Mouse (Mus musculus): ENCODE data around the gene Gm49354. TPM values are rescaled to one million over a fixed set of nuclear protein-coding genes. Genes with fewer than 3 reads are reported as not detected.
A peak's percentile ranks its signal among the peaks of the same experiment; 100 is the strongest.
"Not testable (repeated sequence)": the region's sequence is repeated elsewhere in the genome, so short reads cannot be mapped to it uniquely, and the experiment has no call there.

Gene Gm49354
- total RNA-seq (2021), result not detected
- long read RNA-seq, experiment 1, result 0 reads
- long read RNA-seq, experiment 2, result 0 reads

DNA sequence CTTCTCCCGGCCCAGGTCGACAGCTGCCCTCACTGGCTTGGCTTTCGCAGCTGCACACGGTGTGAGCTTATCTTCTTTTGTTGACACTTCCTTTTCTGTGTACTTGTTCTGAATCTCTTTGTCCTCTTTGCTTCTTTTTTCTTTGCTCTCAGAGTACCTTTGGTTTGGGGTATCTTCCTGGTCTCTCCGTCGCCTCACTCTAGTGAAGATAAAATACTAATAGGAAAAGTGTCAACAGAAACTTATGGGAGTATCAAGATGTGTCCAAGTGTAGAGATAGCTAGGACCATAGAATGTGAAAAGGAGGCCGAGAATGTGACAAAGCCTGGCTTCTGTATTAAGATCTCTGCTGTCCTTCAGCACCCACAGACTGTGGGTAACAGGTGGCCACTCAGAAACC, at the start of gene Gm49354:
Gm49354 (minus strand) TSS at position 101 of the 400 bp plus-strand sequence.
- no peak for DNase-seq (ENCODE audit: low spot score in 2 of 2)

DNA sequence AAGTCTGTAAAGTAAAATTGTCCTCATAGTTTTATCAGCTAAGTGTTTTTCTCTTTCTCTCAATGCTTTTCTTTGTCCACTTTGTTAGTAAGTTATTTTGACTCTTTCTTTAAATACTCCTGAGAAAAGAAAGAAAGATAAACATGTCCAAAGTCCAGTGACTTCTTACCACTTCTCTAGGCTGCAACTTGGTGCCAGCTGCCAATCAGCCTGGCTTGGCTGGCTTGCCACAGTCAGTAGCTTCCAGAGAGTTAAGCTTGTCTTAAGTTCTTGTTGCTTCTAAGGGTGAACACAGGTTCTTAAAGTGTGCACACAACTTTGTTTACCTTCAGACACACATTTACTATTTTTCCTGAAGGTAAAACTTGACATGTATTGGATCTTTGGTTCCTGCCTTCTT, 43.9 kb upstream of the Gm49354 start:
- no peak for DNase-seq (ENCODE audit: low spot score in 2 of 2)

DNA sequence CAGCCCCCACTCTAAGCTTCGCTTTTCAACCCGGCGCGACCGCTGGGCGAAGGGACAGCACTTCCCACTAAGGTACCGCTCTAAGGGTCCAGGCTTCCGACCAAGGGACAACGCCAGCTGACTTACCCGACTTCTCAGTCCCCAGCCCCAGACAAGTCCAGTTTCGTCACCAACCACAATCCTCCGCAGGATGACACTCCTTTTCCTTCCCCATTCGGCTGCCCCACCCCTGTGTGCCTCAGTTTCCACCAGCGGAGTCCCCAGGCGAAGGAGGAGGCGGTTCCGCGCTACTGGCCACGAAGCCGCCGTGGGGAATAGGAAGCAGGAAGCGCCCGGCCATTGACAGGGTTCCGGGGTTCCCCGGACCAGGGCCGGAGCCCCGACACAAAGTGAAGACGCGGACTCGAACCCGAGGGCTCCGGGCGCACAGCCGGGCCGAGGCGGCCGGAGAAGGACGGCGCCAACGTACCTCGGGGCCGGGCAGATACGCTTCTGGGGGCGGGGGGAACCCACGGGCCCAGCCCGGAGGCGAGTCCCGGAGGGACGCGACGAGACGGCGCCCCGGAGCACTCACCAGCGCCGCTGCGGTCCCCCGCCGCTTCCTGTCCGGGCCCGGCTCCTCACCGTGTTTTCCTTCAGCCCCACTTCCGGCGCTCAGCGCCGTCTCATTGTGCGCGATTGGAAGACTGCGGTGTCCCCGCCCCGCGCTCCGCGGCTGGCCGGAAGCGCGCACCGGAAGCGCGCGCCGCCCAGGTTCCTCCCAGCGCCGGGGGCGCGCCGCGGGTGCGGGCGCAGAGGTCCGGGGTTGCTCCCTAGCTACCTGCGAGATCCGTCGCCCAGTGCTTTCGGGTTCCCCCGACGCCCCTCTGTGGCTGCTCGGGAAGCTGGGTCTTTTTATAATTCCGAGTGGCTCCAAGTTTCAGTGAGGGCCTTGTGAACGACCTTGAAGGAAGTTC, 40.7 kb upstream of the Gm49354 start, which contains the start of gene Tut7:
Tut7 (minus strand) TSS at position 641 of the 956 bp plus-strand sequence.
- peak; percentile 79 to 91 for DNase-seq (ENCODE audit: low spot score in 2 of 2)

DNA sequence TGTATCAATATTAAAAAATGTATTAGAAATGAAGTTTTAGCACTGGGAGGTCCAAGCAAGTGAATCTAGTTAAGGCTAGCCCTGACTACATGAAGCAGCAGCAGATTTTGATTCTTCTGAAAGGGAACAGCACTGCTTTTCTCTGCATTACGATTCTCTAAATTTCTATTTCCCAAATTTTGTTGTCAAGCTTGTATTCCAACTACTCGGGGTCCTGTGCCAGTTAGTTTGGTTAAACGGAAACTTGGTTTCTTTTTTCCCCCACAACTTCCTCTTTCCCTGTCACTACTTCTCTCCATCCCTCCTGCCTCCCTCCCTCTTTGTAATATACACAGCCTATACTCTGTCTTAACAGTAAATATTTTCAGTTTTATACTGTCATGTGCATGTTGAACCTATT, 38.8 kb upstream of the Gm49354 start:
- no peak for DNase-seq (ENCODE audit: low spot score in 2 of 2)

DNA sequence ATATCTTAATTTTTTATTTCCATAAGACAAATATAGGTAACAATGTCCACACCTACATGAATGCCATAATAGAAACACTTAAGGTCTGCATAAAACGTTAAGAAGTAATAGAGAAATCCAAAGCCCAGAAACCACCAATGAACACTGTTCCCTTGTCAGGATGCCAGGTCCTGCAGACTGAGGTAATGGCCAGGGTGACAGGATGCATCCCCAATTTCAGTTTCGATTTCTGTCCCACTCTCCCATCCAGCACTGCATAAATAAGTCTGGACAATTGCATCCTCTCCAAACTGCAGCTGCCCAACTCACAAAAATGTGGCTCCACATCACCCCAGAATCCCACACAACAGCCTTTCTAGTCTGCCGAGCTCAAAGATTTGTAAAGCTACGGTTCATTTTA, 38.1 kb upstream of the Gm49354 start:
- DNase-seq (ENCODE audit: low spot score in 2 of 2), result no peak

DNA sequence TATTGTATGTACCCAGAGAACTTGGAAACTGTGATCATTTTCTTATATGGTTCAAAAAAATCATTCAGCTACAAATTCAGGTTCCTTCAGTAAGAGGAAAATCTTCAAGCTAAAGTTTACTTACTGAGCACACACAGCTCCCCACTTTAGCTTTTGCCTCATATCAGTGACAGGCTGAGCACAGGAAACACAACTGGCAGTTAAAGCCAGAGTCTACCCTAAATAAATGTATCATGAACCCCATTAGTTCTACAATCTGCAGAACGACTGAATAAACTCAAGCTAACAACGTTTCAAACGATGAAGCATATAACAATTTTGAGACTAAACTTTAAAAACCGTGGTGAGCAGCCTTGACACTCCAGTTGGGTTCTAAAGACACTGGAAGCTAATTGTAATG, 35.3 kb upstream of the Gm49354 start:
- no peak for DNase-seq (ENCODE audit: low spot score in 2 of 2)

DNA sequence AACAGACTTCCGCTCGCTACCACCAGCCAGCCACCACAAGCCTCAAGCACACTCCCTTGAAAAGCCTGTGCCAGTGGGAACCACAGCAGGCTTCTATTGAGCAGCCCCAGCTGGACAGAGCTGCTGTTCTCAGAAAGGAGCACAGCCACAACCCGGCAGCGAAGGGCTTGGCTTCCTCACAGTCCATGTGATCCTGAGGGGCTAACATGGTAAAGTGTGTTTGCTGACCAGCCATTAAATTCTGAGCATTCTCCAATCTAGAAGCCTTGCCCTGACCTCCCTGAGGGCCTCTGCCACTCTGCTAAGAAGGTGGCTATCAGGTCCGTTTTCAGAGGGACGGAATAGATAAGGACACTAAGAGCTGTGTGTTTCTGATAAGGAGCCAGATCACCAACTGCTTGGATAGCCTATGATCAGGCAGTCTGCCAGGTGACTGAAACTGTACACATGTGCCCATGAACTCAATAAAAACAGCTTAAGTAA, 32.1 kb upstream of the Gm49354 start:
- no peak for DNase-seq (ENCODE audit: low spot score in 2 of 2)

DNA sequence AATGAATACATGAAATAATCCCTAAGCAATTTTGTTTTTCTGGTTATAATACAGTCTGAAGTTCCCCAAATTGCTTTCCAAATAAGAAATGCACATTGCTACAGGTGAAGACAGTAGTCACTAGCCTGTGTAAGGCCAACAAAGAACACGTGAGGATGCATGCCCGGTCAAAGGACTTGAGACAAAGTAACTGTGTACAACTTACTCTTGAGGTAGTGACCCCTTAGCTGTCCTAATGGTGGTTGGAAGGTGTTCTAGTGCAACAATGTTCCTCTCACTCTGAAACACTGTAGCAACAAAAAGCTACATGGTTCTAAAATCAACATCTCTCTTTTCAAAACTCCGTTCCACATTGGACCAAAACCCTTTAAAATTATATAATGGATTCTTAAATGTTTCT, 29.5 kb upstream of the Gm49354 start:
- DNase-seq (ENCODE audit: low spot score in 2 of 2), result no peak

DNA sequence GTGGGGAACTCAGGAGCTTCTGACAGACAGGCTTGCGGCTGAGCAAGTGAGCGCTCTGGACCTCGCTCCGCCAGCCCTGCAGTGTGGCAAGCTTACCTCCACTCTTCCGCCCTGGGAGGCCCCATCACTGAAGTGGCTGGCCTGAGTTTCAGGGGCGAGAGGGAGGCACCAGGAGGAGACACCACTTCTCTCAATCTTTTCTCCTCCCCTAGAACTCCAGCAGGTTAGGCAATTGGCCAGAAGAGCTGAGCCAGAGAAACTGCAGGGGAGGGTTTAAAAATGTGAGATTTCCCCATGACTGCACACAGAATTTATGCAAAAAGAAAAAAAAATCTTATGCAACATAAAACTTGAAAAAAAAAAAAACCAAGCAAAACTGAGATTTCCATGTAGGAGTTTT, 19.0 kb upstream of the Gm49354 start:
- no peak for DNase-seq (ENCODE audit: low spot score in 2 of 2)

DNA sequence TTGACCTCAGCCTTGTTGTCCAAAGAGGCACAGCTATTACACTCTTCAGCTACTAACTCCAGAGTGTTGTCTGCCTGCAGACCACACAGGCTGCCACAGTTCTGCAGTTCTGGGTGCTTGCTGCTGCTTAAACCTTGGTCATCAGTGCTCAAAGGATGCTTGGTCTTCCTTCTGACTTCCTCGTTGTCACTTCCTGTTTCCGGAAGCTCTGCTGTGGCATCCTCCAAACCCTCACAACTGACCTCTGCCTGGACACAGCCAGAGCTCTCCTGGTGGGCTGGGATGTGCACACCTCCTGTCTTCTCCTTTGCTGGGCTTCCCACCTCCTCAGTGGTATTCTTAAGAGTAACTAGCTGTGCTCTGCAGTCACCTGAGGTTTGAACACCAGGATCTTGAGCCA, 18.0 kb upstream of the Gm49354 start:
- DNase-seq (ENCODE audit: low spot score in 2 of 2), result no peak

DNA sequence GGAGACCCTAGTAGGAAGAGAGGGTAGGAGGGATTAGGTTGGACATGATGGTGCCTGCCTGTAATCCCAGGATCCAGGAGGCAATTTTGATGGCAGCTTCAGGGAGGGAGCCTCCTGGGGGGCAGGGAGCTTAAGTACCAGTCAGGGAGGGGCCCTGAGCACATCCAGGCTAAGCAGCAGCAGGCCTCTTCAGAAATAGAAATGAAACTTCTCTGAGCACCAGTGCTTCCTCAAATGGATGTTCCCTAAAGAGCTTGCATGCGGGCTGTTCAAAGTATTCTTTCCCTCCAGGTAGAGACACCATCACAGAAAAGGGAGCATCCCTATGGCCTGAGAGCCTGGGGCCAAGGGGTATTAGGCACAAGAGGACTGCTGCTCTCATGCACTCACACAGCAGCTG, 16.3 kb upstream of the Gm49354 start:
- no peak for DNase-seq (ENCODE audit: low spot score in 2 of 2)

DNA sequence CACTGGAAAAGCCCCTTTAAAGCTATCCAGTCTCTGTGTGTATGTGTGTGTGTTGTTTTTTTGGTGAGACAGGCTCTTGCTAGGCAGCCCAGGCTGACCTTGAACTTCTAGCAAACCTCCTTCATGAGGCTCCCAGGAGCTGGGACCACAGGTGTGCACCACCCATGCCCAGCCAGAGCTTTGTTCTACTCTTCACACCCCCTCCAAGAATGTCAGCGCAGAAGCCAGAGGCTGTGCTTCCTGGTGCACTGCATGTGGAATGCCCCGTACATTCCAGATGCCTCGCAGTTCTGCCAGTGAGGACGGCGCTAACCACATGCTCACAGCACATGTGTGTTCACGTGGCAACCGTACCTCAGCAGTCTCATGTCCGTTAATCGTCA, 14.4 kb upstream of the Gm49354 start:
- no peak for DNase-seq (ENCODE audit: low spot score in 2 of 2)

DNA sequence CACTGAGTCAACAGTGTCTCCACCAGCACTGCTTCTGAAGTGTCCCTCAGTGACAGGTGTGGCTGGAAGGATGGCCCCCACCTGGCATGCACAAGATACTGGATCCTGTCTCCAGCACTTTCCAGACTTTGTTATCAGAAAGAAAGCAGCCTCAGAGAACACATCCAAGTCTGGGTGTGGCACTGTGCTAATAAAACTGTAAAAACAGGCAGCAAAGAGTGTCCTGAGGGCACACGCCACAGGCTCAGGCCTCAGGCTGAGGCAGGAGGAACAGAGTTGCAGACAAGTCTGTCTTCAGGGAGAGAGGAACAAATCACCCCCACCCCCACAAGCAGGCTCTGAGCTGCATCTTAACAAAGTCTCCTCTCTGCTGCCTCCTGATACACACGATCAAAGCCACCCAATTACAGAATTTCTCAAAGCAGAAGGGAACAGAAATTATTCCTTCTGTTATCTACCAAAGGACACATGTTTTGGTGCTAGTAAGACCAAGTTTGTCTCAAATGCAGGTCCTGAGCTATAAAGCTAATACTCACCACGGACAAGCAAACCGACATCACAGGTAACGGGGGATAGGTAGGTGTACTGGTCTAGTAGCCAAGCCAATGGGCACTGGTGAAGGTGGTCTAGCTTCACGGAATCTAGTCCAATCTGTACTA, 13.9 kb upstream of the Gm49354 start:
- DNase-seq (ENCODE audit: low spot score in 2 of 2), result no peak

DNA sequence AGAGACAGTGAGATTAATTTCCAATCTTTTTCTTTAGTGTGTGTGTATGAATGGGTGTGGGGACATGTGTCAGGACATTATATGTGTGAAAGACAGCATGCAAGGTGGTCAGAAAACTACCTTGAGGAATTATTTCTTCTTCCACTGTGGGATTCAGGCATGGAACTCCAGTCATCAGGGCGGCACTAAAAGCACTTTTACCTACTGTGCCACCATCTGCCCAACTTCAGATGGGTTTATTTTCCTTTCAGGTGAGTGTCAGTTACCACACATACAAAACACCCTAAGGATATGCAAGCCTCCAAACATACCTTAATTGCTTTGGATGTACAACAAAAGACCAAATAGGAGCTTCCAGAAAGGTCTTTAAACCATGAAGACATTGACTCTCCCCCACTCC, 12.7 kb upstream of the Gm49354 start:
- no peak for DNase-seq (ENCODE audit: low spot score in 2 of 2)

DNA sequence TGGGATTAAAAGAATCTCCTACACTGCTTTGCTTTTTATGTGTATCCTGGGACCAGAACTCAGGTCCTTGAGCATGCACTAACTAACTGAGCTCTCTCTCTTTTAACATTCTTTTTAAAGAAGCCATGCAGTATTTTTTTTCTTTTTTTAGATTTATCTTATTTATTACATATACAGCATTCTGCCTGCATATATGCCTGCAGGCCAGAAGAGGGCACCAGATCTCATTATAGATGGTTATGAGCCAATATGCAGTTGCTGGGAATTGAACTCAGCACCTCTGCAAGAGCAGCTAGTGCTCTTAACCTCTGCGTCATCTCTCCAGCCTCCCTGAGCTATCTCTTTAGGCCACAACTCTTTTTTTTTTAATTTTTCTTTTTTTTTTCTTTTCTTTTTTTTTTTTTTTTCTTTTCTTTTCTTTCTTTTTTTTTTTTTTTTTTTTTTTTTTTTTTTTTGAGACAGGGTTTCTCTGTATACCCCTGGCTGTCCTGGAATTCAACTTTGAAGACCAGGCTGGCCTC, 2.2 kb downstream of the Gm49354 start:
- DNase-seq (ENCODE audit: low spot score in 2 of 2), result not testable (repeated sequence)

DNA sequence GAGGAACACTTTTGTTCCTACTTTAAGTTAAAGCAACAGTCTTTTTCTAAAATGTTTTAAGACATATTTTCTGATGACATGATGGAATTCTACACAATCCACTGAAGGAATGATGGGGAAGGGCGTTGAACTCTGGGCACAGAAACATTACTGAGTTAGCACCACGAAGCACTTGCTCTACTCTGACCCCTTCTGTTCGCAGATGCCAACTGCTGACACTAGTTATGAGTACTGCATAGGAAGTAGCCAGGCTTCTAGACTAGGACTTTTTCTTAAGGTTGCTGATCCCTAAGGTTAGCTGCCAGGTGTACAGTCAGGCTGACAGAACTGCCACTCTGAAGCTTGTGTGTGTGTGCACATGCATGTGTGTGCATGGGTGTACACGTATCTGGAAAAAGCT, 2.8 kb downstream of the Gm49354 start:
- DNase-seq (ENCODE audit: low spot score in 2 of 2), result no peak

DNA sequence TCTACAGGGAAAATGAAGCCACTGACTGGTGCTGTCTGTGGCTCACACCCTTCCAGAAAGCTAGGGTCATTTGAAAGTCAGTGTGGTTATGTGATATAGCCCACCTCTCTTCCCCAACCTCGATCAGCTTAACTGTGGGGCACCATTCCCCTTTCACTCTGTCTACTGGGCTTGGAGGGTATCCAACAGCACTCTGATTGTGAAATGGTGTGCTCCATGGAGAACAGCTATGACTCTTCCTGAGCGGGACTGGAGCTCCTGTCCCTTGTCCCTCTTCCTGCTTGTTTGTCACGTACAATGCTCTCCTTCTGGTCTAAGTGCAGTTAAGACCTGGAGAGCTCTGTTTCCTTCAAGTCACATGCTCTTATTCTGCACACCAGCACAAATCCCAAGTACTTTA, 6.9 kb downstream of the Gm49354 start:
- no peak for DNase-seq (ENCODE audit: low spot score in 2 of 2)

DNA sequence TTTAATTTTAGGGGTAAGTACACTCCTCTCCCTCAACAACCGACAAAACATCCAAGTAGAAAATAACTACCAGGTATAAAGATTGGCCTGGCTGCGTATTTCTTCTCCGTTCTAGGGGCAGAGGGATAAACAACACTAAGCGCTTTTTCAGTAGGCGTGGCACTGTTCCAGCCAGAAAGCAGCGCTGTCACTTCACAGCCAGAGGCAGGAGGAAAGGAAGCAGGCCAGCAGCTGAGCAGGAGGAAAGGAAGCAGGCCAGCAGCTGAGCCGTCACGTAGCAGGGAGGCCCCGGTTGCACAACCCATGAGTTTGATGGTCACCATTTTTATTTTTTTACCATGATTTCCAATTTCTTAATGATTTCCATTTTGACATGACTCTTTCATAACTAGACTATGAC, 10.8 kb downstream of the Gm49354 start:
- DNase-seq (ENCODE audit: low spot score in 2 of 2), result peak in 1 of 2 experiments; percentile 41

DNA sequence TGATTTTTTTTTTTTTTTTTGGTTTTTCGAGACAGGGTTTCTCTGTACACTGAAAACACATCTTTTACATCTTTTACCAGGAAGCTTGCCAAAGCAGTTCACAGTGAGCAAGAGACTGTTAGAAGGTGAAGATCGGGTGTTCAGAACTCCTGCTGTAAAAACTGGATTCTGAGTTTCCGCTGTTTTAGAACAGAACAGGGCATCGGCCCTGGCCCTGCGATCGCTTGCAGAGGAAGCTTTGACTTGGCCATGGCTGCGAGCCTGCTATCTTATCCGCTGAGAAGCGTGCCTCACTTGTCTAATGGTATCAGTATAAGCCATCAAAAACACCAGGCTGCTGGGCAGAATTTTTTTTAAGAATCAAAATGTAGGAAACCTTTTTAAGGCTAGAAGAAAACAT, 11.2 kb downstream of the Gm49354 start:
- DNase-seq (ENCODE audit: low spot score in 2 of 2), result no peak

DNA sequence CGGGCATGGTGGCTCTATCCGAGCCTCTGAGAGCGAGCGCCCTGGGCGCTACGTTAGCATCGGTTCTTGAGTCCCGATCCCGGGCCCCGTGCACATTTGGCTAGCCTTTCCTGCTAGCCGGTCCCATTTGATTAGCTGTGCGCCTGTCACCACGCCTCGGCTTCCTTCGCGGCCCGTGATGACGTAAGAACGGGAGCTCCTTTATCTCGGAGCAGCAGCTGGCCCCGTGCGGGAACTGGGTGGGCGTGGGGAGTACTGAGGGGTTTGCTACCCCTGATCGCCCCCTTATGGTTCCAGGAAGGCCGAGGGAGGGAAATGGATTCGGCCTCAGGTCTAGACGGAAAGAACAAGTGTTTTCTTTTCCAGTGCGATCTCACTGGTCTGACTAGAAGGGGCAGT, 11.9 kb downstream of the Gm49354 start:
- DNase-seq (ENCODE audit: low spot score in 2 of 2), result peak; percentile 58 to 79

DNA sequence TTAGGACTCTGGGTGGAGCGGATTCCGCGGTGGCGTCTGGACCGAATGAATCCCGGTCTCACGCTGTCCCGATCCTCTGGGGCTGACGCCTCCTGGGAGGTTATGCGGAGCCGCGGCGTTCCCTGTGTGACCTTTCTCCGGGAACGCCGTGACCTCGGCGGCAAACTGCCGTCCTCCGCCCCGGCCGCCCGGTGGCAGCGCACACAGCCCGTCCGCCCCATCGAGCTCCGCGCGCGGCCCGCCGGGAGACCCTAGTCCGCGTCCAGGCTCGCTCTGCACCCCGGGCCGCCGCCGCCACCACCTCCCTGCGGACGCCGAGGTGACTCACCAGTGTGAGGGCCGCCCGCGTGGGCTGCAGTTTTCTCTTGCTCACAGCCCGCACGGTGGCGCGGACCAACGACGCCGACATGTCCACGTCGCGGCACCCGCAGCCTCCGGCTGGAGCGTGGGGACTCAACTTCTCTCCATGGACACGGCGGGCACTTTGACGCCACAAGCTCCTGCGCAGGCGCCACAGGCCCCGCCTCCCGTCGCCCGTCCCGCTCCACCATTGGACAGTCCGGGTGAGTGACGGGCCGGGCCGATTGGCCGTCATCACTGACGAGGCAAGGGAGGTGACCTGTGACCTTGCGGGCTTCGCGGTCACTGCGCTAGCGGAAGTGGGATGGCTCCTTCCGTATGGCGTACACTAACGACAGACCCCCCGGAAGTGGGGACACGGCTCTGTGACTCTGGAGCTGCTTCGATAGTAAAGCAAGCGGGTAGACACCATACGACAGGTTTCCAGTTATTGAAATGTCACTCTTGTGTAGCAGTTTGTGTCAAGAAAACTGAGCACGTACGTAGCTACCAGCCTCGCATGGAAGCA, 12.5 kb downstream of the Gm49354 start, which contains the start of gene Isca1:
Isca1 (minus strand) TSS at position 515 of the 868 bp plus-strand sequence.
- peak; percentile 99 for DNase-seq (ENCODE audit: low spot score in 2 of 2)
